Mouse (Mus musculus): Measurements from ENCODE around the gene Ccdc180. TPM values are rescaled to one million over a fixed set of nuclear protein-coding genes. Genes with fewer than 3 reads are reported as not detected.

The Ccdc180 gene
- polyA plus RNA-seq, 1 experiment from 2014 or later, result 0.14 TPM

DNA sequence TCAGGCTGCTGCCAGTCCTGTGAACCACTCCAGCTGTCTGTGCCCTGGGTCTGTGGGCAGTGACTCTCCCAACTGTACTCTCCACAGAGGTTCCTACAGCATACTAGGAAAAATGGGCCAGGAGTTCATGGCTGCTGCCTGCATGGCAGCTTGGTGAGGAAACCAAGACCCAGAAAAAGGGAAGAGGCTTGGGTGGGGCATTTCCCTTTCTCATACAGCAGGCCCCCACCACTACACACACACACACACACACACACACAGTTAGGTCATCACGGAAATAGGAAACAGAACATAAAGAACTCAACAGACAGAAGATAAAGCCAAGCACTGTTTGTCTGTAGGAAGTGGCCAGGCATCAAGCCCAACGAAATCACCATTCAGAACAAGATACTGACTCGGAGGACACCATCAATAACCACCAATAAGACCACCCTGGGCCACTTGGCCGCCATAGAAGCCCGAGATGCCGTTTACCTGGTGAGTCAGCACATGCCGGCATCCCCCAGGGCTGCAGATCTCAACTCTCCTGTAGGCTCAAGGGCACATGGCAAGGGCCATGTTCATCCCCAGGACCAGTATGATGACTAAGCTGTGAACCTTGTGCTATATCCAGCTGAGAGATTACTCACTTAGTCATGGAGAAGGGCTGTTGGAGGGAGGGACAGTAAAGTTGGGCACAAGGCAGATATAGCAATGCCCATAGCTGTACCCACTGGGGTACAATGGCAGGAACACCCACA lies 59.2 kb downstream of the Ccdc180 start:
- Histone ChIP-seq H3K9ac (ENCODE audit: low read depth, low read length) (no peak overlapping the region), H3K9me3 (ENCODE audit: control insufficient read depth) (no peaks in the 10 kb centered on the region), H3K27me3 (replicated peaks; ENCODE audit: control insufficient read depth, insufficient read depth, low read length) (no peaks in the 10 kb centered on the region), H3K4me1 (replicated peaks; ENCODE audit: control insufficient read depth, insufficient read depth, low read length) (no peaks in the 10 kb centered on the region), H3K4me2 (replicated peaks; ENCODE audit: low read depth) (no peak overlapping the region), H3K27ac (ENCODE audit: low read depth, low read length) (no peak overlapping the region), H3K4me3 (ENCODE audit: low read depth, low read length) (no peak overlapping the region), H3K36me3 (ENCODE audit: control insufficient read depth, insufficient read depth) (no peaks in the 10 kb centered on the region)
- no peak for TF ChIP-seq CTCF (IDR thresholded peaks at IDR 0.05; ENCODE audit: low read depth)
- peak; percentile 52; the same call in 1 of the 2 replicates for ATAC-seq
- 72% methylated on average over 7 of the region's 7 CpGs for WGBS

GRCm38 (mm10) chr4:45951830-45952229 lies 61.7 kb downstream of the Ccdc180 start:
- no peak overlapping the region for H3K27ac ChIP-seq (ENCODE audit: low read depth, low read length)
- H3K9ac ChIP-seq (ENCODE audit: low read depth, low read length), result no peak overlapping the region
- no peaks in the 10 kb centered on the region for H3K27me3 ChIP-seq (replicated peaks; ENCODE audit: control insufficient read depth, insufficient read depth, low read length)
- H3K4me3 ChIP-seq (ENCODE audit: low read depth, low read length), result no peak overlapping the region
- ATAC-seq, result no peak
- no peak overlapping the region for H3K4me2 ChIP-seq (replicated peaks; ENCODE audit: low read depth)
- H3K9me3 ChIP-seq (ENCODE audit: control insufficient read depth), result no peaks in the 10 kb centered on the region
- H3K36me3 ChIP-seq (ENCODE audit: control insufficient read depth, insufficient read depth), result no peaks in the 10 kb centered on the region
- H3K4me1 ChIP-seq (replicated peaks; ENCODE audit: control insufficient read depth, insufficient read depth, low read length), result no peaks in the 10 kb centered on the region
- TF ChIP-seq CTCF (IDR thresholded peaks at IDR 0.05; ENCODE audit: low read depth), result no peak
- 96% methylated on average over 18 of the region's 18 CpGs for WGBS

GRCm38 (mm10) chr4:45953025-45953919 lies 63.2 kb downstream of the Ccdc180 start:
- H3K27me3 ChIP-seq (replicated peaks; ENCODE audit: control insufficient read depth, insufficient read depth, low read length), result no peaks in the 10 kb centered on the region
- no peak overlapping the region for H3K4me2 ChIP-seq (replicated peaks; ENCODE audit: low read depth)
- no peak overlapping the region for H3K9ac ChIP-seq (ENCODE audit: low read depth, low read length)
- H3K4me3 ChIP-seq (ENCODE audit: low read depth, low read length), result no peak overlapping the region
- no peak for ATAC-seq
- no peaks in the 10 kb centered on the region for H3K9me3 ChIP-seq (ENCODE audit: control insufficient read depth)
- H3K4me1 ChIP-seq (replicated peaks; ENCODE audit: control insufficient read depth, insufficient read depth, low read length), result no peaks in the 10 kb centered on the region
- WGBS, result 90% methylated on average over 23 of the region's 23 CpGs
- no peak overlapping the region for H3K27ac ChIP-seq (ENCODE audit: low read depth, low read length)
- no peak for TF ChIP-seq CTCF (IDR thresholded peaks at IDR 0.05; ENCODE audit: low read depth)
- no peaks in the 10 kb centered on the region for H3K36me3 ChIP-seq (ENCODE audit: control insufficient read depth, insufficient read depth)

- Histone ChIP-seq H3K9me3 (ENCODE audit: control insufficient read depth) (no peaks in the 10 kb centered on the region), H3K4me2 (replicated peaks; ENCODE audit: low read depth) (no peak overlapping the region), H3K36me3 (ENCODE audit: control insufficient read depth, insufficient read depth) (no peaks in the 10 kb centered on the region), H3K4me1 (replicated peaks; ENCODE audit: control insufficient read depth, insufficient read depth, low read length) (no peaks in the 10 kb centered on the region), H3K27me3 (replicated peaks; ENCODE audit: control insufficient read depth, insufficient read depth, low read length) (no peaks in the 10 kb centered on the region), H3K4me3 (ENCODE audit: low read depth, low read length) (no peak overlapping the region), H3K9ac (ENCODE audit: low read depth, low read length) (no peak overlapping the region), H3K27ac (ENCODE audit: low read depth, low read length) (no peak overlapping the region)
- 93% methylated on average over 4 of the region's 4 CpGs for WGBS
- no peak for TF ChIP-seq CTCF (IDR thresholded peaks at IDR 0.05; ENCODE audit: low read depth)
- ATAC-seq, result no peak
Measured at GRCm38 (mm10) chr4:45955235-45955634, 65.1 kb downstream of the Ccdc180 start.

GRCm38 (mm10) chr4:45956131-45956530 lies 66.0 kb downstream of the Ccdc180 start:
- Histone ChIP-seq H3K36me3 (ENCODE audit: control insufficient read depth, insufficient read depth) (no peaks in the 10 kb centered on the region), H3K9me3 (ENCODE audit: control insufficient read depth) (no peaks in the 10 kb centered on the region), H3K9ac (ENCODE audit: low read depth, low read length) (no peak overlapping the region), H3K27ac (ENCODE audit: low read depth, low read length) (no peak overlapping the region), H3K4me2 (replicated peaks; ENCODE audit: low read depth) (no peak overlapping the region), H3K4me3 (ENCODE audit: low read depth, low read length) (no peak overlapping the region), H3K4me1 (replicated peaks; ENCODE audit: control insufficient read depth, insufficient read depth, low read length) (no peaks in the 10 kb centered on the region), H3K27me3 (replicated peaks; ENCODE audit: control insufficient read depth, insufficient read depth, low read length) (no peaks in the 10 kb centered on the region)
- 95% methylated on average over 8 of the region's 8 CpGs for WGBS
- TF ChIP-seq CTCF (IDR thresholded peaks at IDR 0.05; ENCODE audit: low read depth), result no peak
- no peak for ATAC-seq

- Histone ChIP-seq H3K4me2 (replicated peaks; ENCODE audit: low read depth) (no peak overlapping the region), H3K9ac (ENCODE audit: low read depth, low read length) (no peak overlapping the region), H3K4me3 (ENCODE audit: low read depth, low read length) (no peak overlapping the region), H3K4me1 (replicated peaks; ENCODE audit: control insufficient read depth, insufficient read depth, low read length) (no peaks in the 10 kb centered on the region), H3K9me3 (ENCODE audit: control insufficient read depth) (no peaks in the 10 kb centered on the region), H3K27me3 (replicated peaks; ENCODE audit: control insufficient read depth, insufficient read depth, low read length) (no peaks in the 10 kb centered on the region), H3K27ac (ENCODE audit: low read depth, low read length) (no peak overlapping the region), H3K36me3 (ENCODE audit: control insufficient read depth, insufficient read depth) (no peaks in the 10 kb centered on the region)
- no peak for ATAC-seq
- no peak for TF ChIP-seq CTCF (IDR thresholded peaks at IDR 0.05; ENCODE audit: low read depth)
- WGBS, result 98% methylated on average over 4 of the region's 4 CpGs
Measured at GRCm38 (mm10) chr4:45956706-45957105, 66.6 kb downstream of the Ccdc180 start.

Data from intestine, postnatal 0 days (tissue).